Mouse (Mus musculus): ENCODE measurements at regions not wholly inside any gene's neighbourhood (a gene's known extent, or its start where the extent isn't known, plus 50 kb on each side); places are given as distances from the start of the nearest gene placed in this dataset.
"Not testable (repeated sequence)": the region's sequence is repeated elsewhere in the genome, so short reads cannot be mapped to it uniquely, and the experiment has no call there.

DNA sequence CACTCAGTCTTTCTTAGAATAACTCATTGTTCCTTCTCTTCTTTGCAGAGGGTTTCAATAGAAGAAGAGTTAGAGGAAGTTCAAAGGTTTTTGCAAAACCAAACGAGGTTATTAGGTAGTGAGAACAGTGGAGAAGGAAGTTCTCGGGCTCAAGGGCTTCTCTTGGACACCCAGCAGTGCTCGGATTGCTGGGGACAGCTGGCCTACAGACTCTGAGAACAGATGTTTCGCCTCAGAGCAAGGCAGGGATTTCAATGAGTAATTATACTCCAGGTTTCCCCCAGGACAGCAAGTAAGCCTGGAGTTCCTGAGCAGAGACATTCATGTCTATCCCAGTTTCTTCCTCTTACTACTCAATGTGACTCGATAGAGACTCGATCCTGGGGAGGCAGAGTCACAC is 94.4 kb downstream of the Cd24a start:
- no peaks in the 10 kb centered on the region for H3K36me3 ChIP-seq (ENCODE audit: control insufficient read depth, insufficient read depth, low read length)
- TF ChIP-seq CTCF (IDR thresholded peaks at IDR 0.05; ENCODE audit: control insufficient read depth, insufficient read depth, insufficient replicate concordance, low read depth, low read length) (no peak), POLR2A (IDR thresholded peaks at IDR 0.05; ENCODE audit: control insufficient read depth, low read depth, low read length) (no peak)
- no peak overlapping the region for H3K4me3 ChIP-seq (ENCODE audit: control insufficient read depth, low read depth, low read length)
- no peaks in the 10 kb centered on the region for H3K27me3 ChIP-seq (ENCODE audit: control insufficient read depth, insufficient read depth, low read length)
- no peak overlapping the region for H3K27ac ChIP-seq (ENCODE audit: control insufficient read depth, insufficient read depth, low read depth, low read length)
- H3K4me1 ChIP-seq (ENCODE audit: control insufficient read depth, insufficient read depth, low read length), result peaks cover 8% of the 10 kb centered on the region

DNA sequence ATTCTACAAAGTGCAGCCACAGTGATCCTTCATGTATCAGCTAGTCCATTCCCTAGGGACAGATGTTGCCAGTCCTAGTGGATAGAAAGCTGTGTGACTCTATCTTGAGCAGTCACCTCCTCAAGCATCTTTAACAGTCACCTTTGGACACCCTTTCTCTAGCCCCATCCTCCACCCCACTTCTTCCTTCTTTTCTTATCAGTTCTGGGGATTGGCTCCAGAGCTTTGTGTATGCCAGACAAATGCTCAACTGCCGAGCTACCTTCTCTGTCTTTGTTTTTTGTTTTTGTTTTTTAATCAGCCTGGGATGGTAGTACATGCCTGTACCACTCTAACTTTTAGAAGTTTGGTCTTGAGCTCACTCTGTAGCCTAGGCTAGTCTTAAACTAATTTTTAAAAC is 96.7 kb downstream of the Cd24a start:
- H3K27me3 ChIP-seq (ENCODE audit: control insufficient read depth, insufficient read depth, low read length), result no peaks in the 10 kb centered on the region
- no peak overlapping the region for H3K27ac ChIP-seq (ENCODE audit: control insufficient read depth, insufficient read depth, low read depth, low read length)

DNA sequence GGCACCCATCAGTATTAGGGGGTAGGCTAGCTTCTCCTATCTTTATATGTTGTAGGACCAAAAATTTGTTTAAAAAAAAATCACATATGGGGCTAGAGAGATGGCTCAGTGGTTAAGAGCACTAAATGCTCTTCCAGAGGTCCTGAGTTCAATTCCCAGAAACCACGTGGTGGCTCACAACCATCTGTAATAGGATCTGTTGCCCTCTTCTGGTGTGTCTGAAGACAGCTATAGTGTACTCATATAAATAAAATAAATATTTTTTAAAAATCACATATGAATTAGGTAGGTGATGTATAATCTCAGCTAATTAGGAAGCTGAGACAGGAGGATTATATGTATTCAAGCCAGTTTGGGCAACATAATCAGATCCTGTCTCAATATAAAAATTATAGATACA is 97.4 kb downstream of the Cd24a start:
- H3K4me3 ChIP-seq (ENCODE audit: control insufficient read depth, low read depth, low read length); H3K4me1 ChIP-seq (ENCODE audit: control insufficient read depth, insufficient read depth, low read length); H3K27me3 ChIP-seq (ENCODE audit: control insufficient read depth, insufficient read depth, low read length); H3K27ac ChIP-seq (ENCODE audit: control insufficient read depth, insufficient read depth, low read depth, low read length); H3K36me3 ChIP-seq (ENCODE audit: control insufficient read depth, insufficient read depth, low read length): not testable (repeated sequence)

More for the DNA sequence above, 96.7 kb downstream of the Cd24a start:
- TF ChIP-seq CTCF (IDR thresholded peaks at IDR 0.05; ENCODE audit: control insufficient read depth, insufficient read depth, insufficient replicate concordance, low read depth, low read length), result no peak
- no peak for TF ChIP-seq POLR2A (IDR thresholded peaks at IDR 0.05; ENCODE audit: control insufficient read depth, low read depth, low read length)
- no peaks in the 10 kb centered on the region for H3K36me3 ChIP-seq (ENCODE audit: control insufficient read depth, insufficient read depth, low read length)
- H3K4me3 ChIP-seq (ENCODE audit: control insufficient read depth, low read depth, low read length), result no peak overlapping the region
- H3K4me1 ChIP-seq (ENCODE audit: control insufficient read depth, insufficient read depth, low read length), result peaks cover 3% of the 10 kb centered on the region

GRCm38 (mm10) chr10:43676289-43676688 is 98.2 kb downstream of the Cd24a start:
- TF ChIP-seq POLR2A (IDR thresholded peaks at IDR 0.05; ENCODE audit: control insufficient read depth, low read depth, low read length) (no peak), CTCF (IDR thresholded peaks at IDR 0.05; ENCODE audit: control insufficient read depth, insufficient read depth, insufficient replicate concordance, low read depth, low read length) (no peak)
- H3K27ac ChIP-seq (ENCODE audit: control insufficient read depth, insufficient read depth, low read depth, low read length), result no peak overlapping the region
- no peaks in the 10 kb centered on the region for H3K4me1 ChIP-seq (ENCODE audit: control insufficient read depth, insufficient read depth, low read length)
- no peak overlapping the region for H3K4me3 ChIP-seq (ENCODE audit: control insufficient read depth, low read depth, low read length)
- no peaks in the 10 kb centered on the region for H3K36me3 ChIP-seq (ENCODE audit: control insufficient read depth, insufficient read depth, low read length)
- H3K27me3 ChIP-seq (ENCODE audit: control insufficient read depth, insufficient read depth, low read length), result no peaks in the 10 kb centered on the region

GRCm38 (mm10) chr10:43684247-43685033 is 106.4 kb downstream of the Cd24a start:
- no peak overlapping the region for H3K27ac ChIP-seq (ENCODE audit: control insufficient read depth, insufficient read depth, low read depth, low read length)
- no peaks in the 10 kb centered on the region for H3K27me3 ChIP-seq (ENCODE audit: control insufficient read depth, insufficient read depth, low read length)
- no peak for TF ChIP-seq POLR2A (IDR thresholded peaks at IDR 0.05; ENCODE audit: control insufficient read depth, low read depth, low read length)
- no peak for TF ChIP-seq CTCF (IDR thresholded peaks at IDR 0.05; ENCODE audit: control insufficient read depth, insufficient read depth, insufficient replicate concordance, low read depth, low read length)
- peaks cover 5% of the 10 kb centered on the region for H3K4me1 ChIP-seq (ENCODE audit: control insufficient read depth, insufficient read depth, low read length)
- no peak overlapping the region; the same call in none of the 2 replicates for H3K4me3 ChIP-seq (ENCODE audit: control insufficient read depth, low read depth, low read length)
- H3K36me3 ChIP-seq (ENCODE audit: control insufficient read depth, insufficient read depth, low read length), result no peaks in the 10 kb centered on the region

DNA sequence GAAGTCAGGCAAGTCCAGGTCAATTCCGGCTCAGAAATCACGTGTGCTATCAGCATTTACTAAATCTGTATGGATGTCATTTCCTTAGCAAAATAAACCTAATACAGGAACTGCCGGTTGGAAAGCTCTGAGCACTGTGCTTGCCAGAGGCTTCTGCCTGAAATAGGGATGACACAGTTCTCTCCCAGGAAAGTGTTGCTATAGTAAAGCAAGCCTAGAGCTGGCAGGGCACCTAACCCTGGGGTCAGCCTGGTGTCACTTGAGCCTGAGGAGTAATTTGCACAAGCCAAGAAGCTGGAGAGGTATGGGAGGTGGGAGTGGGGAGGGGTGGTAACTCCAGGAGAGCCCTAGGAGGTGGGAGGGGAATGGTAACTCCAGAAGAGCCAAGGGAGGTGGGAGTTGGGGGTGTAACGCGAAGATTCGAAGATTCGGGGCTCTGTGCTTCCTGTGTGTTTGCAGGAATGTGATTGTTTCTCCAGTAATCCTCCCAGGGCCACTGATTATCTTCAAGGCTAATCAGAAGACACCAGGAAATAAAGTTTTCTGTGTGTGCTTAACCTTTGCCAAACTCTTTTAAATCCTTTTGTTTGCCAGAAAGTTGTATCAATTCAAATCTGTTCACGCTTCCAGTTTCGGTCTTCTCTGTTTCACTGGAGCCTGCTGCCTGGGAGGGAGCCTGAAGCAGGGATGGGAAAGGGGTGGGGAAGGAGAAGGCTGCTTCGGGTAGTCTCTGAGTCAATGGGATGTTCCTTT is 111.3 kb downstream of the Cd24a start:
- TF ChIP-seq CTCF (IDR thresholded peaks at IDR 0.05; ENCODE audit: control insufficient read depth, insufficient read depth, insufficient replicate concordance, low read depth, low read length), result no peak
- no peak for TF ChIP-seq POLR2A (IDR thresholded peaks at IDR 0.05; ENCODE audit: control insufficient read depth, low read depth, low read length)
- H3K4me1 ChIP-seq (ENCODE audit: control insufficient read depth, insufficient read depth, low read length), result peaks cover 4% of the 10 kb centered on the region

GRCm38 (mm10) chr10:43689914-43690316 is 111.8 kb downstream of the Cd24a start:
- TF ChIP-seq CTCF (IDR thresholded peaks at IDR 0.05; ENCODE audit: control insufficient read depth, insufficient read depth, insufficient replicate concordance, low read depth, low read length) (no peak), POLR2A (IDR thresholded peaks at IDR 0.05; ENCODE audit: control insufficient read depth, low read depth, low read length) (no peak)
- H3K4me3 ChIP-seq (ENCODE audit: control insufficient read depth, low read depth, low read length), result no peak overlapping the region
- peaks cover 2% of the 10 kb centered on the region; the same call in 1 of the 2 replicates for H3K4me1 ChIP-seq (ENCODE audit: control insufficient read depth, insufficient read depth, low read length)
- H3K36me3 ChIP-seq (ENCODE audit: control insufficient read depth, insufficient read depth, low read length), result no peaks in the 10 kb centered on the region
- H3K27ac ChIP-seq (ENCODE audit: control insufficient read depth, insufficient read depth, low read depth, low read length), result no peak overlapping the region
- no peaks in the 10 kb centered on the region for H3K27me3 ChIP-seq (ENCODE audit: control insufficient read depth, insufficient read depth, low read length)

More for the DNA sequence above, 111.3 kb downstream of the Cd24a start:
- H3K27me3 ChIP-seq (ENCODE audit: control insufficient read depth, insufficient read depth, low read length), result no peaks in the 10 kb centered on the region
- no peak overlapping the region for H3K27ac ChIP-seq (ENCODE audit: control insufficient read depth, insufficient read depth, low read depth, low read length)
- H3K4me3 ChIP-seq (ENCODE audit: control insufficient read depth, low read depth, low read length), result no peak overlapping the region
- H3K36me3 ChIP-seq (ENCODE audit: control insufficient read depth, insufficient read depth, low read length), result no peaks in the 10 kb centered on the region
